23 mouse cellular contexts compared by ENCODE assay signal in the genomic region with DNA sequence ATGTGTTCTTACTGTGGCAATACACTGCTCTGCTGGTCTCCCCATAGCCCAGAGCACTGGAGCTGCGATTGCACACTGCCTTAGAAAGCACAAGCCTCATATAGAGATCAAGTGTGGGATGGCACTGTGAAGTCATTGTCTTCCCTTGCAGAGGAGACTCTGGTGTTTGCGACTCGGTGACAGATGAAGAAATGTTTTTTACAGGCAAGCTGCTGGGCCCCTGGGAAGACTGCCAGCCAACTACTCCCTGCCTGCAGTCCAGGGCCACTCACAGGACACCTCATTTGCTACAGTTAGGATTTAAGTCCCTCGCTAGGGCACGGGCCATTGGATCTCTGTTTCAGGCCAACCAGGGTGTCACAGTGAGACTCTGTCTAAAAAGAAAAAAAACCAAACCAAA. TPM values are rescaled to one million over a fixed set of nuclear protein-coding genes. Genes with fewer than 3 reads are reported as not detected.
DNase-seq lines count a peak whose midpoint lies in the region; ATAC-seq and TF ChIP-seq lines count a peak whose summit lies in the region.
"Had no signal": no experiment of that assay in that cellular context is flagged by ENCODE, and none has a peak within 500 bp of the region (broad histone marks: within the 10 kb centered on the region; RNA-seq: fewer than 3 reads in every experiment).

No protein-coding gene starts in this region.

- no peak overlapping the region for H3K27ac ChIP-seq in liver, adult 2 months (replicated peaks; ENCODE audit: insufficient read depth, low read depth, low read length)
- H3K27ac ChIP-seq in liver, postnatal 0 days (ENCODE audit: low read depth), result no peak overlapping the region
- H3K27ac ChIP-seq in intestine, embryonic 16.5 days (ENCODE audit: low read length), result no peak overlapping the region
- H3K27ac ChIP-seq: hindbrain, embryonic 13.5 days; limb, embryonic 13.5 days; stomach, embryonic 15.5 days had no signal

- no peak overlapping the region for H3K9ac ChIP-seq in liver, adult 2 months (ENCODE audit: low read depth, low read length)
- no peak overlapping the region for H3K9ac ChIP-seq in liver, postnatal 0 days (replicated peaks)
- no peak overlapping the region for H3K9ac ChIP-seq in intestine, embryonic 16.5 days (ENCODE audit: low read depth, low read length)
- H3K9ac ChIP-seq: heart, embryonic 12.5 days; hindbrain, embryonic 13.5 days; limb, embryonic 13.5 days; stomach, embryonic 15.5 days had no signal

- TF ChIP-seq POLR2A in liver, adult 2 months (IDR thresholded peaks at IDR 0.05; ENCODE audit: extremely low read depth, insufficient read depth, low read length), result no peak

- no peak for TF ChIP-seq EP300 in liver, postnatal 0 days (IDR thresholded peaks at IDR 0.05; ENCODE audit: low read depth)

- intact Hi-C loops in heart, postnatal 10 days (cut with DNase I), result loop anchor here (5.0 kb wide), 1 partner anchor 120 kb away; no protein-coding TSS in a partner anchor

- peak; percentile 28 for DNase-seq in liver, adult 2 months (ENCODE audit: extremely low read depth, low read depth, low spot score)
- DNase-seq in liver, postnatal 0 days, result no peak
- peak; percentile 57 for DNase-seq in adipocyte (ENCODE audit: low spot score)
- peak; percentile 84 for DNase-seq in adrenal gland, postnatal 10 days
- peak; percentile 56 for DNase-seq in lung, postnatal 10 days
- DNase-seq in urinary bladder, postnatal 4 days (ENCODE audit: low spot score in 2 of 2), result no peak
- no peak for DNase-seq in heart, postnatal 10 days
- DNase-seq: B cell, adult 2 months; cerebellum, adult 9-10 months; embryo, embryonic 11 days; gastrocnemius, postnatal 10 days; heart, adult 11 months; kidney, adult 8-10 months; kidney, postnatal 36 days; retina, postnatal 1 day; thymus, postnatal 14 days had no signal

- no peaks in the 10 kb centered on the region for H3K27me3 ChIP-seq in liver, adult 2 months (ENCODE audit: control insufficient read depth, insufficient read depth, low read length)
- no peaks in the 10 kb centered on the region for H3K27me3 ChIP-seq in liver, postnatal 0 days (ENCODE audit: insufficient read depth, low read length)
- no peaks in the 10 kb centered on the region for H3K27me3 ChIP-seq in intestine, embryonic 16.5 days (replicated peaks; ENCODE audit: control insufficient read depth, insufficient read depth, low read length)
- H3K27me3 ChIP-seq: heart, embryonic 12.5 days; hindbrain, embryonic 13.5 days; limb, embryonic 13.5 days; stomach, embryonic 15.5 days had no signal

- no peaks in the 10 kb centered on the region for H3K9me3 ChIP-seq in liver, postnatal 0 days (ENCODE audit: low read length)
- H3K9me3 ChIP-seq in intestine, embryonic 16.5 days (ENCODE audit: control insufficient read depth, low read length), result no peaks in the 10 kb centered on the region
- H3K9me3 ChIP-seq: heart, embryonic 12.5 days; hindbrain, embryonic 13.5 days; limb, embryonic 13.5 days; stomach, embryonic 15.5 days had no signal

- no peak overlapping the region for H3K4me3 ChIP-seq in liver, adult 2 months (ENCODE audit: insufficient read depth, low read depth, low read length)
- no peak overlapping the region for H3K4me3 ChIP-seq in liver, postnatal 0 days (ENCODE audit: low read depth, low read length)
- H3K4me3 ChIP-seq in intestine, embryonic 16.5 days (ENCODE audit: low read length), result no peak overlapping the region
- H3K4me3 ChIP-seq: heart, embryonic 12.5 days; hindbrain, embryonic 13.5 days; limb, embryonic 13.5 days; stomach, embryonic 15.5 days had no signal

- no peak for ATAC-seq in liver, postnatal 0 days
- no peak for ATAC-seq in intestine, embryonic 16.5 days
- ATAC-seq: forebrain, embryonic 16.5 days; inflammation-experienced regulatory T-cells, adult 6 months had no signal

- H3K79me2 ChIP-seq in liver, adult 2 months (ENCODE audit: control insufficient read depth, insufficient read depth, low read length), result no peaks in the 10 kb centered on the region

- TF ChIP-seq CTCF in liver, adult 2 months (IDR thresholded peaks at IDR 0.05; ENCODE audit: low read depth, low read length), result no peak
- no peak for TF ChIP-seq CTCF in liver, postnatal 0 days (IDR thresholded peaks at IDR 0.05; ENCODE audit: low read depth)

- no peaks in the 10 kb centered on the region; the same call in 1 of the 2 replicates for H3K4me1 ChIP-seq in liver, adult 2 months (ENCODE audit: control insufficient read depth, insufficient read depth, low read length)
- H3K4me1 ChIP-seq in liver, postnatal 0 days (ENCODE audit: insufficient read depth), result no peaks in the 10 kb centered on the region
- H3K4me1 ChIP-seq in intestine, embryonic 16.5 days (ENCODE audit: control insufficient read depth, insufficient read depth, low read length), result no peaks in the 10 kb centered on the region
- H3K4me1 ChIP-seq: heart, embryonic 12.5 days; hindbrain, embryonic 13.5 days; limb, embryonic 13.5 days; stomach, embryonic 15.5 days had no signal

- WGBS in liver, adult 2 months, result 80% methylated on average over 5 of the region's 5 CpGs
- WGBS in liver, postnatal 0 days (ENCODE audit: insufficient replicate concordance), result 88% methylated on average over 5 of the region's 5 CpGs
- 77% methylated on average over 5 of the region's 5 CpGs for WGBS in intestine, embryonic 16.5 days

- peaks cover 50% of the 10 kb centered on the region for H3K36me3 ChIP-seq in liver, adult 2 months (ENCODE audit: control insufficient read depth, insufficient read depth, low read length)
- H3K36me3 ChIP-seq in liver, postnatal 0 days (replicated peaks; ENCODE audit: insufficient read depth, low read length), result peaks cover 81% of the 10 kb centered on the region
- H3K36me3 ChIP-seq in intestine, embryonic 16.5 days (ENCODE audit: control insufficient read depth, insufficient read depth, low read length), result peaks cover 24% of the 10 kb centered on the region

- H3K4me2 ChIP-seq in liver, postnatal 0 days (ENCODE audit: low read depth, low read length), result no peak overlapping the region
- H3K4me2 ChIP-seq in intestine, embryonic 16.5 days (ENCODE audit: low read depth, low read length), result no peak overlapping the region
- H3K4me2 ChIP-seq: heart, embryonic 12.5 days; hindbrain, embryonic 13.5 days; limb, embryonic 13.5 days; stomach, embryonic 15.5 days had no signal

RNA-seq across cellular contexts. Expression of a gene that starts 13.6 kb away (rescaled TPM):
- total RNA-seq in liver, adult 2 months (2014; rRNA removed), result 8.9 and 11.3 TPM in 2 replicates
- 1.9 and 2.2 TPM in 2 replicates for polyA plus RNA-seq in liver, adult 2 months (2012; rRNA removed)
- 3.6 and 4.3 TPM in 2 replicates for polyA plus RNA-seq in liver, postnatal 0 days (2015; fragmentation: Nextera tagmentation; extraction: Ambion mirVana)
- 10 to 100 TPM; 10.9 to 15.4 TPM for total RNA-seq in adrenal gland, postnatal 10 days (2021)
- 10 to 100 TPM in 1 of 2 experiments, 1 to 10 TPM in 1; 9.5 to 11.7 TPM for total RNA-seq in heart, postnatal 10 days (2021)
- 2.8 TPM in 2 replicates for polyA plus RNA-seq in intestine, embryonic 16.5 days (2015; fragmentation: Nextera tagmentation; extraction: Ambion mirVana)

RNA-seq across cellular contexts. Expression of a gene that starts 14.3 kb away (rescaled TPM):
- 25.0 and 34.4 TPM in 2 replicates for total RNA-seq in liver, adult 2 months (2014; rRNA removed)
- 21.3 and 23.9 TPM in 2 replicates for polyA plus RNA-seq in liver, adult 2 months (2012; rRNA removed)
- polyA plus RNA-seq in liver, postnatal 0 days (2015; fragmentation: Nextera tagmentation; extraction: Ambion mirVana), result 30.3 and 33.4 TPM in 2 replicates
- total RNA-seq in adrenal gland, postnatal 10 days (2021), result 10 to 100 TPM; 93.3 to 94.2 TPM
- total RNA-seq in heart, postnatal 10 days (2021), result 10 to 100 TPM; 56.2 to 63.4 TPM
- polyA plus RNA-seq in intestine, embryonic 16.5 days (2015; fragmentation: Nextera tagmentation; extraction: Ambion mirVana), result 85.2 and 99.7 TPM in 2 replicates

RNA-seq across cellular contexts. Expression of a gene that starts 14.9 kb away (rescaled TPM):
- total RNA-seq in liver, adult 2 months (2014; rRNA removed), result 106 and 111 TPM in 2 replicates
- 38.0 and 59.5 TPM in 2 replicates for polyA plus RNA-seq in liver, adult 2 months (2012; rRNA removed)
- 44.2 and 45.4 TPM in 2 replicates for polyA plus RNA-seq in liver, postnatal 0 days (2015; fragmentation: Nextera tagmentation; extraction: Ambion mirVana)
- total RNA-seq in adrenal gland, postnatal 10 days (2021), result 100 to 1,000 TPM; 169 to 238 TPM
- 100 to 1,000 TPM; 201 to 204 TPM for total RNA-seq in heart, postnatal 10 days (2021)
- 69.8 and 76.6 TPM in 2 replicates for polyA plus RNA-seq in intestine, embryonic 16.5 days (2015; fragmentation: Nextera tagmentation; extraction: Ambion mirVana)

RNA-seq across cellular contexts. Expression of a gene that starts 34.8 kb away (rescaled TPM):
- 3.0 and 3.4 TPM in 2 replicates for total RNA-seq in liver, adult 2 months (2014; rRNA removed)
- polyA plus RNA-seq in liver, adult 2 months (2012; rRNA removed), result 4.9 and 6.2 TPM in 2 replicates
- polyA plus RNA-seq in liver, postnatal 0 days (2015; fragmentation: Nextera tagmentation; extraction: Ambion mirVana), result 8.6 and 9.8 TPM in 2 replicates
- total RNA-seq in adrenal gland, postnatal 10 days (2021), result 10 to 100 TPM; 33.8 to 38.3 TPM
- 10 to 100 TPM; 46.9 to 55.3 TPM for total RNA-seq in heart, postnatal 10 days (2021)
- polyA plus RNA-seq in intestine, embryonic 16.5 days (2015; fragmentation: Nextera tagmentation; extraction: Ambion mirVana), result 33.8 and 34.3 TPM in 2 replicates

RNA-seq across cellular contexts. Expression of a gene that starts 56.1 kb away (rescaled TPM):
- total RNA-seq in liver, adult 2 months (2014; rRNA removed), result 2.3 and 3.0 TPM in 2 replicates
- polyA plus RNA-seq in liver, adult 2 months (2012; rRNA removed), result 1.6 and 2.9 TPM in 2 replicates
- polyA plus RNA-seq in liver, postnatal 0 days (2015; fragmentation: Nextera tagmentation; extraction: Ambion mirVana), result 12.4 and 14.2 TPM in 2 replicates
- total RNA-seq in adrenal gland, postnatal 10 days (2021), result 10 to 100 TPM in 1 of 2 experiments, 1 to 10 TPM in 1; 8.4 to 11.6 TPM
- total RNA-seq in heart, postnatal 10 days (2021), result 1 to 10 TPM; 5.1 to 9.8 TPM
- 12.0 and 12.2 TPM in 2 replicates for polyA plus RNA-seq in intestine, embryonic 16.5 days (2015; fragmentation: Nextera tagmentation; extraction: Ambion mirVana)

Comparison
In these comparisons a context has a peak if more than half of its experiments do, and no peak if none do; other contexts are left out.
1. DNase-seq: peak in liver, adult 2 months (single experiment), adipocyte (single experiment), adrenal gland, postnatal 10 days (single experiment) and lung, postnatal 10 days (single experiment); none in liver, postnatal 0 days (single experiment), urinary bladder, postnatal 4 days (0 of 2) and heart, postnatal 10 days (0 of 2).